In genomic region chr19:5800350-5800631, GRCm38 (mm10) we compare ENCODE assay signal across 8 mouse cellular contexts. TPM values are rescaled to one million over a fixed set of nuclear protein-coding genes. Genes with fewer than 3 reads are reported as not detected.
DNase-seq lines count a peak whose midpoint lies in the region; ATAC-seq and TF ChIP-seq lines count a peak whose summit lies in the region.

No protein-coding gene starts in this region.

- peak overlapping the region; percentile 70 for H3K4me3 ChIP-seq in erythroblast, embryonic 14.5 days (replicated peaks)
- H3K4me3 ChIP-seq in testis, adult 2 months (ENCODE audit: control insufficient read depth, low read depth, low read length): peak overlapping the region; percentile 99
- H3K4me3 ChIP-seq in liver, embryonic 11.5 days (ENCODE audit: low read depth, low read length): peak overlapping the region; percentile 89

- DNase-seq in testis, postnatal 14 days (ENCODE audit: low spot score): no peak
- DNase-seq in liver, embryonic 11.5 days (ENCODE audit: low spot score): no peak
- no peak for DNase-seq in yolk sac, embryonic 10.5 days (ENCODE audit: low spot score)
- no peak for DNase-seq in right cerebral cortex, postnatal 14 days
- no peak for DNase-seq in spleen, postnatal 36 days (ENCODE audit: low spot score in 2 of 2)

- no peaks in the 10 kb centered on the region for H3K9me3 ChIP-seq in erythroblast, embryonic 14.5 days (ENCODE audit: control insufficient read depth, low read length)
- H3K9me3 ChIP-seq in liver, embryonic 11.5 days (ENCODE audit: control insufficient read depth, low read length): no peaks in the 10 kb centered on the region

- no peak for TF ChIP-seq CTCF in testis, adult 2 months (IDR thresholded peaks at IDR 0.05; ENCODE audit: control insufficient read depth, insufficient read depth, insufficient replicate concordance, low read depth, low read length)

- peak overlapping the region; percentile 95 for H3K9ac ChIP-seq in liver, embryonic 11.5 days (ENCODE audit: low read depth, low read length)

- H3K4me2 ChIP-seq in liver, embryonic 11.5 days: peak overlapping the region; percentile 95

- no peak for ATAC-seq in erythroblast, adult 5-6 weeks (replicated peaks; ENCODE audit: low FRiP score, poor library complexity, severe bottlenecking)
- no peak for ATAC-seq in liver, embryonic 11.5 days (replicated peaks; ENCODE audit: low FRiP score)

- 0% methylated on average over 2 of the region's 2 CpGs for WGBS in liver, embryonic 11.5 days

- H3K4me1 ChIP-seq in erythroblast, embryonic 14.5 days (ENCODE audit: control insufficient read depth): peaks cover 52% of the 10 kb centered on the region
- peaks cover 15% of the 10 kb centered on the region for H3K4me1 ChIP-seq in testis, adult 2 months (ENCODE audit: control insufficient read depth, insufficient read depth, low read length)
- H3K4me1 ChIP-seq in liver, embryonic 11.5 days (replicated peaks; ENCODE audit: control insufficient read depth, insufficient read depth, low read length): peaks cover 41% of the 10 kb centered on the region

- peaks cover 63% of the 10 kb centered on the region for H3K36me3 ChIP-seq in erythroblast, embryonic 14.5 days (ENCODE audit: control insufficient read depth)
- peaks cover 8% of the 10 kb centered on the region for H3K36me3 ChIP-seq in testis, adult 2 months (ENCODE audit: control insufficient read depth, insufficient read depth, low read length)
- H3K36me3 ChIP-seq in liver, embryonic 11.5 days (ENCODE audit: control insufficient read depth, insufficient read depth, low read length): peaks cover 31% of the 10 kb centered on the region

- peak overlapping the region; percentile 56 for H3K27ac ChIP-seq in testis, adult 2 months (ENCODE audit: control insufficient read depth, insufficient read depth, low read depth, low read length)
- peak overlapping the region; percentile 99 for H3K27ac ChIP-seq in liver, embryonic 11.5 days (ENCODE audit: low read depth, low read length)

- no peak for TF ChIP-seq POLR2A in testis, adult 2 months (IDR thresholded peaks at IDR 0.05; ENCODE audit: control insufficient read depth, low read depth, low read length)

- H3K27me3 ChIP-seq in erythroblast, embryonic 14.5 days (ENCODE audit: control insufficient read depth): no peaks in the 10 kb centered on the region
- no peaks in the 10 kb centered on the region for H3K27me3 ChIP-seq in testis, adult 2 months (ENCODE audit: control insufficient read depth, insufficient read depth, low read length)
- H3K27me3 ChIP-seq in liver, embryonic 11.5 days (replicated peaks; ENCODE audit: control insufficient read depth, insufficient read depth, low read length): no peaks in the 10 kb centered on the region

RNA-seq across cellular contexts. Expression of gene Scyl1, which starts 29.1 kb away (rescaled TPM):
- 8.2 TPM in 2 replicates for polyA plus RNA-seq in erythroblast, embryonic 14.5 days (2012)
- total RNA-seq in erythroblast, adult 5-6 weeks (2015; ENCODE audit: low replicate concordance): 8.2 and 12.9 TPM in 2 replicates
- total RNA-seq in erythroblast, adult 5-6 weeks (2017; ENCODE audit: low replicate concordance): 9.1 and 11.9 TPM in 2 replicates
- 43.1 and 46.7 TPM in 2 replicates for polyA plus RNA-seq in testis, adult 2 months (2012; rRNA removed)
- polyA plus RNA-seq in liver, embryonic 11.5 days (2014; fragmentation: Nextera tagmentation; extraction: Ambion mirVana): 57.1 and 58.6 TPM in 2 replicates

RNA-seq across cellular contexts. Expression of gene Ltbp3, which starts 59.6 kb away (rescaled TPM):
- polyA plus RNA-seq in erythroblast, embryonic 14.5 days (2012): 0.06 and 0.09 TPM in 2 replicates
- 0.63 TPM in 1 of 2 replicates, not detected in the other for total RNA-seq in erythroblast, adult 5-6 weeks (2015; ENCODE audit: low replicate concordance)
- total RNA-seq in erythroblast, adult 5-6 weeks (2017; ENCODE audit: low replicate concordance): 0.68 TPM in 1 of 2 replicates, not detected in the other
- 7.6 and 8.1 TPM in 2 replicates for polyA plus RNA-seq in testis, adult 2 months (2012; rRNA removed)
- polyA plus RNA-seq in liver, embryonic 11.5 days (2014; fragmentation: Nextera tagmentation; extraction: Ambion mirVana): 4.1 and 4.6 TPM in 2 replicates
